Mouse (Mus musculus): ENCODE measurements around the gene Slc25a20. TPM values are rescaled to one million over a fixed set of nuclear protein-coding genes. Genes with fewer than 3 reads are reported as not detected.

Gene Slc25a20
- 202 TPM for polyA plus RNA-seq (2014; fragmentation: Illumina TruSeq; extraction: RNeasy Lipid Tissue Mini Kit (QIAGEN cat#74804); ENCODE audit: low read depth, low replicate concordance)

GRCm38 (mm10) chr9:108661677-108662612, at the start of gene Slc25a20:
TSS of gene Slc25a20 (plus strand) at chr9:108662088.

DNA sequence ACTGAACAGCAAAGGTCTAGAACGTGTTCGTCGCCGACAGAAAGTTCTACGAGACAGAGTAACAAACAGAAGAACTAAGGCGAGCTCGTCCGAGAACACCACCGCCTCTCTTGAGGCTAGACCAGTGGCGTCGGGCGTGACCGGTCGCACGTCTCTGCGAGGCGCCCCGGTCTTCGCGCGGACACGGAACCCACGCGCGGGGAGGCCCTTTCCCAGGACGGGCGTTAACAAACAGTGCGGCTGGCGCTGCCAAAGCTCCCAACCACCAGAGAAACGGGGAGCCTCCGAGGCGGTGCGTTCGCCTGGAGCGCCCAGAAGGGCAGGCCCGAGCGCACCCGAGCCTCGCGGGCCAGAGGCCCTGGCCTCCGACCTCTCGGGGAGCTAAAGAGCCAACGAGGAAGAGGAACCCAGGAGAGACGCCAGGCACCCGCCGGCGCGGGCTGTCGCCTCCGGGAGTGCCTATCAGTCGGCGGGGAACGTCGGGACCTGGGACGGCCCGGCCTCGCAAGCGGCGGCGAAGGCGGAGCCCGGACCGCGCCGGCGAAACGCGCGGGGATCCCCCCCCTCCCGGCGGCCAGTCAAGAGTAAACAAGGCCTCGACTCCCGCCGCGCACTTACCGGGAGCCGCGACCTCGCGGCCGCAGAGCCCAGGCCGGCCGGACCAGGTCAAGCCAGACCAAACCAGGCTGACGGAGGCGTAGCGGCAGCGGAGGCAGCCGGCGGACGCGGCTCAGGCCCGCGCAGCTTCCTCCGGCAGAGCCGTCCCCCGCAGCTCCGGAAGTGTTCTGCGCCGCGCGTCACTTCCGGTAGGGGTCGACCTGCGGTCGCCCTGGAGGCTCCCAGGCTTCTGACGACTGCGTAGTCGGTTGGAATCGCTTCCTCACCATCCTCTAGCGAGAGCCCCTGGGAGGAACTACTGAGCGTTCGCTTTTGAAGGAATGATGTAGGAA, 13.0 kb upstream of the Slc25a20 start, which contains the start of gene Arih2:
Arih2 (minus strand) TSS at position 776 of the 950 bp plus-strand sequence.

DNA sequence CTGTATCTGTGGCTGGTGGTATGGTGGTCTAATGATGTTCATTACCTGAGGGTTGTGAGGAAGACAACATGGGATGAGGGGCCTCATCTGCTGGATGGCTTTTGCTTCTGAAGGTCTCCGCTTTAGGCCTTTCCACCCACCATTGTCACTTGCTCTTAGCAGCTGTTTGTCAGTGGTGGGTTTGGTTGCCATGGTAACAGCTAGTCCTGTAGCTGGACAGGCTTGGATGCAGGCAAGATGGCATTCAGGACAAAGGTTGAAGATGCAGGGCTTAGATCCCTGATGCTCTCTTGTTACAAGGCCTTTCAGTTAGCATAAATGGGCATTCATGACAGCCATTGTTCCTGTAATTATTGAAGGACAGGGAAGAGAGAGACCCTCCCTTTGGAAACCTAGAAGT, 27.2 kb downstream of the Slc25a20 start, which contains the start of gene Prkar2a:
Prkar2a (plus strand) TSS at position 209 of the 400 bp plus-strand sequence.

Other genes with a start within 250 kb of the Slc25a20 start
- not detected for gene Ccdc36, start 233.6 kb upstream of the Slc25a20 start, polyA plus RNA-seq (2014; fragmentation: Illumina TruSeq; extraction: RNeasy Lipid Tissue Mini Kit (QIAGEN cat#74804); ENCODE audit: low read depth, low replicate concordance)
- not detected for gene BC048562, start 225.6 kb upstream of the Slc25a20 start, polyA plus RNA-seq (2014; fragmentation: Illumina TruSeq; extraction: RNeasy Lipid Tissue Mini Kit (QIAGEN cat#74804); ENCODE audit: low read depth, low replicate concordance)
- gene Ccdc71, start 201.6 kb upstream of the Slc25a20 start, polyA plus RNA-seq (2014; fragmentation: Illumina TruSeq; extraction: RNeasy Lipid Tissue Mini Kit (QIAGEN cat#74804); ENCODE audit: low read depth, low replicate concordance) = 13.9 TPM
- 18.2 TPM for gene Klhdc8b, start 200.5 kb upstream of the Slc25a20 start, polyA plus RNA-seq (2014; fragmentation: Illumina TruSeq; extraction: RNeasy Lipid Tissue Mini Kit (QIAGEN cat#74804); ENCODE audit: low read depth, low replicate concordance)
- gene Lamb2, start 182.4 kb upstream of the Slc25a20 start, polyA plus RNA-seq (2014; fragmentation: Illumina TruSeq; extraction: RNeasy Lipid Tissue Mini Kit (QIAGEN cat#74804); ENCODE audit: low read depth, low replicate concordance) = 225 TPM
- gene Usp19, start 171.5 kb upstream of the Slc25a20 start, polyA plus RNA-seq (2014; fragmentation: Illumina TruSeq; extraction: RNeasy Lipid Tissue Mini Kit (QIAGEN cat#74804); ENCODE audit: low read depth, low replicate concordance) = 100 TPM
- gene Qars, start 154.4 kb upstream of the Slc25a20 start, polyA plus RNA-seq (2014; fragmentation: Illumina TruSeq; extraction: RNeasy Lipid Tissue Mini Kit (QIAGEN cat#74804); ENCODE audit: low read depth, low replicate concordance) = 78.2 TPM
- 50.0 TPM for gene Qrich1, start 145.3 kb upstream of the Slc25a20 start, polyA plus RNA-seq (2014; fragmentation: Illumina TruSeq; extraction: RNeasy Lipid Tissue Mini Kit (QIAGEN cat#74804); ENCODE audit: low read depth, low replicate concordance)
- gene Impdh2, start 101.8 kb upstream of the Slc25a20 start, polyA plus RNA-seq (2014; fragmentation: Illumina TruSeq; extraction: RNeasy Lipid Tissue Mini Kit (QIAGEN cat#74804); ENCODE audit: low read depth, low replicate concordance) = 66.9 TPM
- gene Ndufaf3, start 94.7 kb upstream of the Slc25a20 start, polyA plus RNA-seq (2014; fragmentation: Illumina TruSeq; extraction: RNeasy Lipid Tissue Mini Kit (QIAGEN cat#74804); ENCODE audit: low read depth, low replicate concordance) = 41.2 TPM
- gene Dalrd3, start 92.2 kb upstream of the Slc25a20 start, polyA plus RNA-seq (2014; fragmentation: Illumina TruSeq; extraction: RNeasy Lipid Tissue Mini Kit (QIAGEN cat#74804); ENCODE audit: low read depth, low replicate concordance) = 40.3 TPM
- 15.6 TPM for gene Wdr6, start 83.3 kb upstream of the Slc25a20 start, polyA plus RNA-seq (2014; fragmentation: Illumina TruSeq; extraction: RNeasy Lipid Tissue Mini Kit (QIAGEN cat#74804); ENCODE audit: low read depth, low replicate concordance)
- gene P4htm, start 64.4 kb upstream of the Slc25a20 start, polyA plus RNA-seq (2014; fragmentation: Illumina TruSeq; extraction: RNeasy Lipid Tissue Mini Kit (QIAGEN cat#74804); ENCODE audit: low read depth, low replicate concordance) = 17.8 TPM
- 39.2 TPM for gene Arih2, start 12.7 kb upstream of the Slc25a20 start, polyA plus RNA-seq (2014; fragmentation: Illumina TruSeq; extraction: RNeasy Lipid Tissue Mini Kit (QIAGEN cat#74804); ENCODE audit: low read depth, low replicate concordance)
- 62.2 TPM for gene Prkar2a, start 27.2 kb downstream of the Slc25a20 start, polyA plus RNA-seq (2014; fragmentation: Illumina TruSeq; extraction: RNeasy Lipid Tissue Mini Kit (QIAGEN cat#74804); ENCODE audit: low read depth, low replicate concordance)
- 22.0 TPM for gene Ip6k2, start 121.7 kb downstream of the Slc25a20 start, polyA plus RNA-seq (2014; fragmentation: Illumina TruSeq; extraction: RNeasy Lipid Tissue Mini Kit (QIAGEN cat#74804); ENCODE audit: low read depth, low replicate concordance)
- gene Nckipsd, start 146.3 kb downstream of the Slc25a20 start, polyA plus RNA-seq (2014; fragmentation: Illumina TruSeq; extraction: RNeasy Lipid Tissue Mini Kit (QIAGEN cat#74804); ENCODE audit: low read depth, low replicate concordance) = 11.4 TPM
- not detected for gene Celsr3, start 164.2 kb downstream of the Slc25a20 start, polyA plus RNA-seq (2014; fragmentation: Illumina TruSeq; extraction: RNeasy Lipid Tissue Mini Kit (QIAGEN cat#74804); ENCODE audit: low read depth, low replicate concordance)
- 27.2 TPM for gene Slc26a6, start 191.2 kb downstream of the Slc25a20 start, polyA plus RNA-seq (2014; fragmentation: Illumina TruSeq; extraction: RNeasy Lipid Tissue Mini Kit (QIAGEN cat#74804); ENCODE audit: low read depth, low replicate concordance)

Data from heart, adult 10 weeks (tissue).